Mouse (Mus musculus): ENCODE data around the gene 2610021A01Rik. TPM values are rescaled to one million over a fixed set of nuclear protein-coding genes. Genes with fewer than 3 reads are reported as not detected.

Gene 2610021A01Rik
- 28.5 TPM for polyA plus RNA-seq (2015; fragmentation: Illumina TruSeq; extraction: RNeasy Lipid Tissue Mini Kit (QIAGEN cat#74804); ENCODE audit: insufficient read depth, low replicate concordance)

DNA sequence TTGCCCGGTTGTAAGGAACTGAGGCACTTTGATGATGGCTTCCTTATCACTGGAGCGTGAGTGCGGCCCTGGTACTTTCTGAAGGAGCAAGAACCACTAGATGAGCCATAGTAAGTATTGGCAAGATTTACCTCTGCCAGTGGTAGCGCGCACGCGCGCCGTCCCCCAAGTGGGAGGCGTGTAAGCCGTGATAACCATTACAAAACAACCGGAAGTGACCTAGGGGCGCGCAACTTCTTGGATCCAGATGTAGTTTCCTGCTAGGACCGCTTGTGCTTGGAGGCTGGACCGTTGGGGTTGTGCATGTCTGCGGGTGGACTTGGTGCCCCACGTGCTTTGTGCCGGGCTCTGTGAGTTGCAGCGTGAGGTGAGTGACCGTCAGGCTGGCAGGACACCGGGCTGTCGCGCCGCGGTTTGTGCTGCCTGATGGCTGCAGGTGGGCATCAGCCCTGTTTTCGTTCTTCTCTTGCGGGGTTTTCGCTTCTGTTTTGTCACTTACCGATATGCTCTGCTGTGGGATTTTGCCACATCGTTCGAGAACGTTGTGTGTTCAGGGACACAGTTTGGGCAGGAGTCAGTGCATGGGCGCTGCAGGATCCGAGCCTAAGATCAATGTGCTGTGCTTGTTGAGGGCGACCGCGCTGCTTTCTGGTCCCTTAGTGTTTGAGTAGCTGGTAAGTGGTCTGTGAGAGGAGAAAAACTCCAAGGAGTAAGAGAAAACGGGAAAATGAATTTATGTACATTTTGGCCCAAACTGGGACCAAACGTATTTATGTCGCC, at the start of gene 2610021A01Rik:
Gene 2610021A01Rik (plus strand): TSS at position 197 of the 780 bp plus-strand sequence.

DNA sequence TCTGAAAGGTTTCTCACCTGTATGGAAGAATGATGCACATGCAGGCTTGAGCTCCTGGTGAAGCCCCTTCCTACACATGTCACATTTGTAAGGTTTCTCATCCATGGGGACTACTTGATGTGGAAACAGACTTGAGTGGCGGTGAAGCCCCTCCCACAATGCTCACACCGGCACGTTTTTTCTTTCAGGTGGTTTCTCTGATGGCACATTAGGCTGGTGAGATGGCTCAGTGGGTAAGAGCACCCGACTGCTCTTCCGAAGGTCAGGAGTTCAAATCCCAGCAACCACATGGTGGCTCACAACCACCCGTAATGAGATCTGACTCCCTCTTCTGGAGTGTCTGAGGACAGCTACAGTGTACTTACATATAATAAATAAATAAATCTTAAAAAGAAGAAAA, 25.5 kb upstream of the 2610021A01Rik start, which contains the start of gene Gm6871:
Gene Gm6871 (minus strand): TSS at position 101 of the 400 bp plus-strand sequence.

DNA sequence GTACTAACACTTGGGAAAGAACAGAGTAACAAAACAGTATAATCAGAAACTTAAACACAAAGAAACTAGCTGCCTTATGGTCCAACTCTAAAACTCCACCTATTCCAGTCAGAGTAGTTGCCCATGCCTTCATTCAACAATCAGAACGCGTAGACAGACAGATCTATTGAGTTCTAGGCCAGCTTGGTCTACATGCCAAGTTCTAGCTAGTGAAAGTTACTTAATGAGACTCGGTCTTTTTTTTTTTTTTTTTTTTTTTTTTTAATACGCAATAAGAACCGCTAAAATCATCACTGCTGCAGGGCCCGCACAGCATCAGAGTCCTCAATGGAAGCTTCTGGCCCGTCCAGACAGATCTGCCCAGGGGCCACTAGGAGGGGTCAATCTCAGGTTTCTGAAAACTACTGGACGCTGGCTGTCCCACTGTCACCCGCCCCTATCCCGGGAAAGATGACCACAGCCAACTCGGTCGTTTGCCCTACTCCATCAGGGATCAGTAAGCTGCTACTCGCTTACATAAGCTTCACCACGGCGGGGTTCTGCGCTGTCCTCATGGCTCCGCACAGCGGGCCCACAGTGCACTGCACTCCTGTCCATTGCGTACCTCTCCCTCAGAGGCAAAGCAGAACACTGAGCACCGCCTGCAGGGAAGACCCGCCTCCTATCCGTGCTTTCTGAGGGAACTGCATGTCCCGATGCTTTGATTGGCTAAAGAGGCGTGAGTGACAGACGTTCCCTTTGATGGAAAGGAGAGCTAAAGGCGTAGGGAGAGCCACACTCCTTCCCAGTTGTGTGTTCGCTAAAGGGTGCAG, 33.6 kb downstream of the 2610021A01Rik start, which contains the start of gene Zfp788:
Gene Zfp788 (plus strand): TSS at position 795 of the 812 bp plus-strand sequence.

Other genes starting within 250 kb of the 2610021A01Rik start
- 41.0 TPM for gene AI987944, start 205.9 kb upstream of the 2610021A01Rik start, polyA plus RNA-seq (2015; fragmentation: Illumina TruSeq; extraction: RNeasy Lipid Tissue Mini Kit (QIAGEN cat#74804); ENCODE audit: insufficient read depth, low replicate concordance)
- gene Vmn2r57, start 150.5 kb upstream of the 2610021A01Rik start, polyA plus RNA-seq (2015; fragmentation: Illumina TruSeq; extraction: RNeasy Lipid Tissue Mini Kit (QIAGEN cat#74804); ENCODE audit: insufficient read depth, low replicate concordance): 0.72 TPM
- gene Gm20449, start 99.8 kb upstream of the 2610021A01Rik start, polyA plus RNA-seq (2015; fragmentation: Illumina TruSeq; extraction: RNeasy Lipid Tissue Mini Kit (QIAGEN cat#74804); ENCODE audit: insufficient read depth, low replicate concordance): 0.30 TPM
- gene AW146154, start 99.3 kb upstream of the 2610021A01Rik start, polyA plus RNA-seq (2015; fragmentation: Illumina TruSeq; extraction: RNeasy Lipid Tissue Mini Kit (QIAGEN cat#74804); ENCODE audit: insufficient read depth, low replicate concordance): 19.4 TPM
- gene Gm6871, start 25.6 kb upstream of the 2610021A01Rik start, polyA plus RNA-seq (2015; fragmentation: Illumina TruSeq; extraction: RNeasy Lipid Tissue Mini Kit (QIAGEN cat#74804); ENCODE audit: insufficient read depth, low replicate concordance): not detected
- 30.0 TPM for gene Zfp788, start 34.0 kb downstream of the 2610021A01Rik start, polyA plus RNA-seq (2015; fragmentation: Illumina TruSeq; extraction: RNeasy Lipid Tissue Mini Kit (QIAGEN cat#74804); ENCODE audit: insufficient read depth, low replicate concordance)